Mouse (Mus musculus) bone marrow macrophage, adult 2 months (primary cell): ENCODE results near the gene Heatr5a.

ENCODE experiments used
- CTCF ChIP-seq: IDR thresholded peaks from 2 replicates; pipeline ENCODE4 v1.5.1; 2012; ENCODE audit warnings: low read depth, mild to moderate bottlenecking, low read length, moderate library complexity
- POLR2A ChIP-seq: IDR thresholded peaks from 2 replicates; pipeline ENCODE4 v1.6.1; 2012; ENCODE audit warnings: mild to moderate bottlenecking, low read depth, low read length, borderline replicate concordance

GRCm38 (mm10) chr12:51856768-51857295 lies 114.3 kb downstream of the Heatr5a start:
- TF ChIP-seq POLR2A (no peak), CTCF (no peak)
